Mouse (Mus musculus): ENCODE measurements at regions not wholly inside any gene's neighbourhood (a gene's known extent, or its start where the extent isn't known, plus 50 kb on each side); places are given as distances from the start of the nearest gene placed in this dataset.

DNA sequence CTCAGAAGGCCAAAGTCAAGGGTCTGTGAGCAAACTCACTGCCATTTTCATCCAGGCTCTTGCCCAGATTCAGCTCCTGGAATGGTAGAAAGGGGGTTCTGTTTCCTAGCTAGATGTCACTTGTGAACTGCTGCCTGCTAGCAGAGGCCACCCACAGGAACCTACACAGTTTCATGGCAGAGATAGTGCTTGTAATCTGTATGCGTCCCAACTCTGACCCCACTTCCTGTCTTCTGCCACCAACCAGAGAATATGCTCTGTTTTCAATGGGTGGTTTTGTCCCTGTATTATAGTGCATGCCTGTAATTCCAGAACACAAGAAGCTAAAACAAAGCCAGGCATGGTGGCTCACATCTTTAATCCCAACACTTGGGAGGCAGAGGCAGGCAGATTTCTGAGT lies 176.9 kb downstream of the Bcor start:
- peak; percentile 22 for DNase-seq (ENCODE audit: low read depth, low spot score)
